Mouse (Mus musculus) fat pad, adult 2 months (tissue): ENCODE data around the gene Cdca4.

Experiments
- DNase-seq: peaks from one replicate; pipeline ENCODE4 v3.0.0-alpha.2; 2011; ENCODE audit warnings: low read depth, low spot score; ENCODE audit errors: extremely low read depth

The Cdca4 gene

GRCm38 (mm10) chr12:112829244-112829864 lies at the start of gene Cdca4:
Gene Cdca4 (minus strand): TSS chr12:112829423.
- no peak for DNase-seq

- no peak for DNase-seq
Observed at GRCm38 (mm10) chr12:112877607-112878020, 48.4 kb upstream of the Cdca4 start.

GRCm38 (mm10) chr12:112877073-112877576 lies 47.9 kb upstream of the Cdca4 start:
- DNase-seq, result no peak

- DNase-seq, result no peak
Observed at GRCm38 (mm10) chr12:112876332-112877072, 47.3 kb upstream of the Cdca4 start.

GRCm38 (mm10) chr12:112875225-112876013 lies 46.2 kb upstream of the Cdca4 start:
- no peak for DNase-seq

- no peak for DNase-seq
Observed at GRCm38 (mm10) chr12:112874199-112874598, 45.0 kb upstream of the Cdca4 start.

GRCm38 (mm10) chr12:112873452-112874190 lies 44.4 kb upstream of the Cdca4 start:
- DNase-seq, result no peak

GRCm38 (mm10) chr12:112872991-112873390 lies 43.8 kb upstream of the Cdca4 start:
- no peak for DNase-seq

- no peak for DNase-seq
Observed at GRCm38 (mm10) chr12:112871272-112871671, 42.0 kb upstream of the Cdca4 start.

- DNase-seq, result no peak
Observed at GRCm38 (mm10) chr12:112870775-112871174, 41.6 kb upstream of the Cdca4 start.

GRCm38 (mm10) chr12:112869783-112870204 lies 40.6 kb upstream of the Cdca4 start:
- no peak for DNase-seq

GRCm38 (mm10) chr12:112868178-112869087 lies 39.2 kb upstream of the Cdca4 start, which contains the start of gene Gpr132:
Gene Gpr132 (minus strand): TSS chr12:112868228.
- DNase-seq, result peak; percentile 76

GRCm38 (mm10) chr12:112867106-112867674 lies 38.0 kb upstream of the Cdca4 start:
- no peak for DNase-seq

- no peak for DNase-seq
Observed at GRCm38 (mm10) chr12:112866467-112867080, 37.4 kb upstream of the Cdca4 start.

- DNase-seq, result no peak
Observed at GRCm38 (mm10) chr12:112864804-112865203, 35.6 kb upstream of the Cdca4 start.

- no peak for DNase-seq
Observed at GRCm38 (mm10) chr12:112861911-112862321, 32.7 kb upstream of the Cdca4 start.

- DNase-seq, result no peak
Observed at GRCm38 (mm10) chr12:112860765-112861164, 31.5 kb upstream of the Cdca4 start.

- no peak for DNase-seq
Observed at GRCm38 (mm10) chr12:112859930-112860329, 30.7 kb upstream of the Cdca4 start.
